Mouse (Mus musculus) adrenal gland (tissue): ENCODE measurements around the gene Trpm8.

ENCODE experiments used
- intact Hi-C: fragments of 180-260 bp; cut with DNase I; formaldehyde crosslinking; loops from one replicate; pipeline ENCODE4 v1.15.1; 2025

Trpm8 gene

DNA sequence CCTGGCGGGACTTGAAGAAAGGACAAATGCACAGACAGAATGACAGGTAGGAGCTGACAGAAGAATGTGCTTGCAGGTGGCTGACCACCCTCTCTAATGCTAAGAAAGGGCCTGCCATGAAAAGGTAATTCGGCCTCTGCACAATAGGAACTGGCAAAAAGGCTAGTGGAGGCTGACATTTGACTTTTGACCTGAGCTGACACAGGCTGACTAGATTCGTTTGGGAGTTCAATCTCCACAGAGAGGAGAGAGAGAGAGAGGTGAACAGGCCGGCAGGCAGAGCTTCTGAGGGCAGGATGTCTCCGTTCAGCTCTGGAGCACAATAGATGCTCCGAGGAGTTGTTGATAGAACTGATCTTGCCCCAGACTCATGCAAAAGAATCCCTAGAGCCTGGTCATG, 31.1 kb upstream of the Trpm8 start:
- intact Hi-C loops, result no loop called here

DNA sequence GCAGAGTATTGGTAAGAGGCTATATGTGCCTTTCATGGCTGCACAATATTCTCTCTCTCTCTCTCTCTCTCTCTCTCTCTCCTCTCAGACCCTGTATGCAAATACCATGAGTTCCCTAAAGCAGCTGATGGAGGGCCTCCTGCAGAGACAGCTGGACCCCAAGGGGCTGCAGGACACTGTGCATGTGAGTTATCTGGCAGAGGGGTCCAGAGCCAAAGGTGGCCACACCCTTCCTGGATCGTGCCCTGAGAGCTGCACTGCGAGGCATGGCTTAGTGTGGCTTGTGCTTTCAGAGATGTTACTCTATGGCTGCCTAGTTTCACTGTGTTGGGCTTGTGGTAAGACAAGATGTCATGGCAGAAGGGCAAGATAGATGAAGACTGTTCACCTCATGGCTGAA, 29.8 kb upstream of the Trpm8 start:
- intact Hi-C loops, result no loop called here

DNA sequence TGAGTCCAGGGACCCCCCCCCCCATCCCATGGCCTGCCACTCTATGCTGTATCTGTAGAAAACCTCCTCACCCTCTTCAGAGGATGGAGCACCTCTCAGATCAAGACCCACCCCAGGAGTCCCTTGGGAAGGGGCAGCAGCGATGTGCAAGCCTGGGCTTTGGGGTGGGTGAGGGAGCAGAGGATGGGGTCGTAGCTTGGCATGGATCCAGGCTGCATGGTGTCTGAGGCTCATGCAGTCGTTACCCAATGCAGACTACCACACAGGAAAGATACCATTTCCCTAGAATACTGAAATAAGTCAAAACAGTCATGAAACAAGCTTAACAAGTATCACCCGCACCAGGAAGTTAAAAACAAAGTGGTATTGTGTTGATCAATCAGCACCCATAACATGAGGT, 28.8 kb upstream of the Trpm8 start:
- intact Hi-C loops, result no loop called here

DNA sequence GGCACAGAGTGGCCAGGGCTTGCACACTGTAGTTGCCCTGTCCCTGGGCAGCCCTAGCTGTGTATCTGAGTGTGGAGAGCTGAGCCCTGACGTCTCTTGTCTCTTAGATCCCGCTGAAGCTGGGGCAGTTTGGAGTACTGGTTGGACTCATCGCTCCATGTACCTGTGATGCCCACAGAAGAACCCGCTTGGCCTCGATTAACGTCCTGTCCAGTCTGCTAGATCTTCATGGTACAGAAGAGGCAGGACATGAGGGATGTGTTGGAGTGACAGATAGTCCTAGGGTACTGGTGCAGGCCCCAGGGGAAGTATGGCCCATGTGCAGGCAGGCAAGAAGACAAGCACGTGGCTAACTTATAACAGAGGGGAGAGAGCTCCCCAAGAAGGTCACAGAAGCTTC, 27.9 kb upstream of the Trpm8 start:
- intact Hi-C loops, result no loop called here

DNA sequence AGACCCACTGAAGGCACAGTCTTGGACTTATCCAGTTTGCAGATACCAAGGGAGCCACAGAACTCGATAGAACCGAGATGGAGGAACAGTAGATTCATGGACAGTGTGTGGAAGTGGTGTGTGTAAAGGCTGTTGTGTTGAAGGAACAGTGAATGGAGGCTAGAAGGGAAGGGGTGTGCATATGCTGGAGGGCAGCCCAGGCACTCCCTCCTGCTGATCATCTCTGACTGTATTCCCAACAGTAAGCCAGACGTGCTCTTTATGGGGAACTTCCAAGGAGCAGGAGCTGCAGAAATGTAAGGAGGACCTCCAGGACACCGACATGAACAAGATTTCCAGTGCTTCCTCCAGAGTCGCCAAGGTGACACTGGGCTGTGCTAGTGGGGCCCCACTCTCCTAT, 27.4 kb upstream of the Trpm8 start:
- intact Hi-C loops, result no loop called here

DNA sequence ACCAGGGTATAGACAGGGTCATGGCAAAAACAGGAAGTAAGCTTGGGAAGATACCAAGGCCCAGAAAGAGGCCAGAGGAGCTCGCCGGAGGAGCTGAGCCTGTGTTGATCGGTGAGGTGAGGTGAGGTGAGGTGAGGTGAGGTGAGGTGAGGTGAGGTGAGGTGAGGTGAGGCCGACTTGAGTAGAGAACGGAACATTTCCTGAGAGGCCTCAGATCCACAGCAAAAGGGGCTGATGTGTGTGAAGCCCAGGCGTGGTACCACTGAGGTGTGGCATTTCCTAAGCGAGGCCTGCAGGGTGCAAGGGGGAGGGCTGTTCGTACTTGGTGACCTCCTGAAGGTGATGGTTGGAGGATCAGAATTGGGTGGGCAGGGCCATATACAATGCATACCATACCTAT, 24.4 kb upstream of the Trpm8 start:
- intact Hi-C loops, result no loop called here

DNA sequence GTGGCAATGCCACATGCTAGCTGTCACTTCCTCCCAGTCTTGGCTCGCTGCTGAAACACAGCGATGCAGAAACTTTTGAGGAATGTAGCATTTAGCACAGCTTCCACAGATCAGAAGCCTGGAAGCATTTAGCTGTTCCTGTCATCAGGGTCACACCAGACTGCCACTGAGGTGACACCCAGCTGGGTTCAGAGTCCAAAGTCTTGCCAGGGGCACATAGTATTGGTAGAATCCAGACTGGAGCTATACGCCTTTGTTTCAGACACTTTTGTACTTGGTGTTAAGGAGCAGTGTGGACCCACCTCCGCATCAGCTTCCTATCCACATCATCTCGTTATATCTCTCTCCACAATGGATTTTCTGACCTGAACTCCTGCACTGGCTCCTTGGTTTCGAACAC, 23.9 kb upstream of the Trpm8 start:
- intact Hi-C loops, result no loop called here

DNA sequence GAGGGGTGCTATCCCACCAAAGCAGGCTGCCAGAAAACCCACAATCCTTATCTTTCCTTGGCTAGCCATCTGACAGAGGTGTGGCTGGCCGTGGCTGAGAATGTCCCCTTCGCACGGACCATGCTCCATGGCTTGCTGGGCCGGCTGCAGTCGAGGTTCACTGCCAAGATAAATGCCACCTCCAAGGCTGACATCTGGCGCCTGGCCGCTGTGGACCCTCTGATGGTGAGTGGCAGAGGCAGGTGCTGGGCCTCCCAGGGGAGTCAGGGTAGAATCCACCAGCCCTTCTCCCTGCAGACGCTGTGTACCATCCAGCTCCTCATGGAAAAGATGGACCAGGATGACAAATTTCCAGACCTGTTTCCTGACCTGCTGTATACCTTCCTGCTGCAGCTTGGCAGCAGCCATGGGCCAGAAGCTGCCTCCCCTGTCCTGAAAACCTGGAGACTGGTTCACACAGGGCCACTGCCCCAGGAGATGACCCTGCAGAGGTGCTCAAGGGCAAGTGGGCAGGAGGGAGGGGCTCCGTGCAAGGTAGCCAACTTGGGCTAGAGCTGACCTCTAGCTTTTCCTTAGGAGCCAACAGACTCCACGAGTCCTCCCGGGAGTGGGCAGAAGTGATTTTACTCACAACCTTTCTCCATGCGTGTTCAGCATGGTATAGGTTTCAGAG, 22.5 kb upstream of the Trpm8 start:
- intact Hi-C loops, result no loop called here

DNA sequence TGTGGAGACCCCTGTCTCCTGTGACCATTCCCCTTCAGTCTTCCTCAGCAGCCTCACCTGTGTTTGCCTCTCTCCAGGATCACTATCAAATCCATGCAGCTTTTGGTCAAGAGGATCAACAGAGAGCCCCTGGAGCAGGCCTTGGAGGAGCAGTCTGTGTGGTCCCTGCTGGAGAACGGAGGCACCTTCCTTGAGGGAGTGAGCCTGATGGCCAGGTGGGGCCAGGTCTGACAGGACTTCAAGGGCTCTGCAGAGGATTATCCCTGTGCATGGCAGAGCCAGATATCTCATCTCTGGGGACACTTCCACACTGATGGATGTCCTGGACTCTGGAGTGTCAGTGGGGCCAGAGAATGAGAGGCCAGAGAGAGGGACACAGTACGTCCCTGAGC, 22.0 kb upstream of the Trpm8 start:
- intact Hi-C loops, result no loop called here

DNA sequence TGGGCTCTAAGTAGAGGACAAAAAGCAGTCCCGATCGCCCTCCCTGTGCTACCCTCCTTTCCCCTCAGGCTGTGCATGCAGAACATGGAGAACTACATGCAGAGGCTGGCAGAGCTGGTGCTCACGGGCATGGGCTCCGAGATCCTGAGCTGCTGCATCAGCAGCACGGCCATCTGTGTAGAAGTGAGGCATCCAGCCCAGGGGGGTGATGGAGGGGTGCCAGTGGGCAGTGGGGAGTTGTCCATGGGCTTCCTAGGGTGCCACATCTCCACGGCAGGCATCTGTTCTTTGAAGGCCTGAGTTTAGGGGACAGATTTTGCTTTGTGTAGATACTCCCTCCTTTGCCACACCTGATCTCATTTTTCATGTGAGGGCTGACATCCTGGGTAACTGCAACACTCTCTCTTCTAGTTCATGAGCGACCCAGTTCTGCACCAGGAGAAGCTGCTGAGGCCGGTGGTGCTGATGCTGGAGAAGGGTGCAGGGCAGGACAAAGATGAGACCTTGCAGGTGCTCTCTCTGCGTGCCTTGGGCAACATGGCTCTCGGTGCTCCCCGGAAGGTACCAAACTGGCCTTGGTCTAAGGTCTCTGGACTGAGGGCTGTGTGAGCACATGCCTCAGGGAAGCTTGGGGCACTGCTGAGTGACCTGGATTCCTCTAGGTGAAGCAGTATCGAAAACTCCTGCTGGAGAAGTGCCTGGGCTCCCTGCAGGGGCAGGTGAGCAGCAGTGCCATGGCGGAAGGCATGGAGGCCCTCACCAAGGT, 21.3 kb upstream of the Trpm8 start:
- intact Hi-C loops, result no loop called here

DNA sequence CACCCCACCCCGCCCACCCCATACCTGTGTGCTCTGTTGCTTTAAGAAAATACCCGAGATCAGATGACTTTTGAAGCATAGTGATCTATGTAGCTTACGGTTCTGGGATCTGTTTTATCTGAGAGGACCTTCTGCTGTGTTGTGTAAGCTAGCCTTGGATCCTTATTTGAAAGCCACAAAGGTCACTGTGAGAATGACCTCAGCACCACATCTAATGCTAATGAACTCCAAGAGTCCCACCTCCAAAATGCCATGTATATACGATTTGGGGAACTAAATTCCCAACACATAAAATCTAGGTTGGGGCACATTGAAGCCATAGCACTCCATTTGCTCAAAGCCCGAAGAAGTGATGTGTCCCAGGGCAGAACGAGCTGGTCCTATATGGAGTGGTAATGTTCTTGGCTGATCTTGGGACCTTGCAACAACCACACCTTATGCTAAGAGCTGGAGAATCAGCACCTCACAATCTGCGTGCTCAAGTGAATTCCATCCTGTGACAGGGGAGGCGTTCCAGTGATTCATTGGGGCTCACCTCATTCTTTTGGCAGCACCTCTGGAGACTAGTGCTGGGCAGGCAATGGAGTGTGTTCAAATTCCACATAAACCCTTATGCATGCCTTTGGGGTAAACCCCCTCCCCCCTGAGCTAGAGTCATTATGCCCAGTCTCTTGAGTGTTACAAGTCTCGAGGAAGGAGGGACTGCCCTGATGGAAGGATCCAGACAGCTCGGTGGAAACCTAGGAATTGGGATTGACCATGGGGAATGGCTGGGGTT, 20.4 kb upstream of the Trpm8 start:
- intact Hi-C loops, result no loop called here

DNA sequence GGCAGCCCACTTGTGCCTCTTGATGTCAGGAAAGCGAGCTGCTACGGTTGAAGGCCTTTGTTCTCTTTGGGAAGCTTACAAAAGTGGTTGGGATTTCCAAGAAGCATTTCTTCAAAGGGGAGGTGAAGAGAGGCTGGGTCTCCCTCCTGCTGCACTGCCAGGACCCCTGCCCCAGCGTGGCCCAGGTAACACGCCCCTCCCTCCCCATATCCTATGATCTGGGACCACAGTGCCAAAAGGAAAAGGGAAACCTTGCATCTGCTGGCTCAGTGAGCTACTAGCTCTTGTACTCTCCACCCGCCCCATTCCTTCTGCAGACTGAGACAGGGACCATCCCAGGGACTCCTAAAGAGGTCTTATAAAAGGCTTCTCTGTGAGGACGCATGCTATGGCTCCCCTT, 19.8 kb upstream of the Trpm8 start:
- intact Hi-C loops, result no loop called here

DNA sequence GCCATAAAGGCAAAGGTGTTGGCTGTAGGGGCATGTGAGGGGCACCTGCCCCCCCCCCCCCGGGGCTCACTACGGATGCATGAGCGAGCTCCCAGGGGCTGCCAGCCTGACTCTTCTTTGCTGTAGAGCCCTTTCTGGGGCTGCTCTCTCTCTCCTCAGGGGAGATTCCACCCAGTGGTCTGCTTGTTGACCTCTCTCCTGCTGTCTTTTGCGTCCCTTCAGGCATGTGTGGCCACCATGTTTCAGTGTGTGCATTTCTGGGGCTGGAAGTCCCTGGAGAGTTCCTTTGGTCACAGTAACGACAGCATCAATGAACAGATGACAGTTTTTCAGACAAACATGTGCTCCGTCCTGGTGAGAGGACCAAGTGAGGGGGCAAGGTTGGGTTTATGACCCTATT, 19.1 kb upstream of the Trpm8 start:
- intact Hi-C loops, result no loop called here

DNA sequence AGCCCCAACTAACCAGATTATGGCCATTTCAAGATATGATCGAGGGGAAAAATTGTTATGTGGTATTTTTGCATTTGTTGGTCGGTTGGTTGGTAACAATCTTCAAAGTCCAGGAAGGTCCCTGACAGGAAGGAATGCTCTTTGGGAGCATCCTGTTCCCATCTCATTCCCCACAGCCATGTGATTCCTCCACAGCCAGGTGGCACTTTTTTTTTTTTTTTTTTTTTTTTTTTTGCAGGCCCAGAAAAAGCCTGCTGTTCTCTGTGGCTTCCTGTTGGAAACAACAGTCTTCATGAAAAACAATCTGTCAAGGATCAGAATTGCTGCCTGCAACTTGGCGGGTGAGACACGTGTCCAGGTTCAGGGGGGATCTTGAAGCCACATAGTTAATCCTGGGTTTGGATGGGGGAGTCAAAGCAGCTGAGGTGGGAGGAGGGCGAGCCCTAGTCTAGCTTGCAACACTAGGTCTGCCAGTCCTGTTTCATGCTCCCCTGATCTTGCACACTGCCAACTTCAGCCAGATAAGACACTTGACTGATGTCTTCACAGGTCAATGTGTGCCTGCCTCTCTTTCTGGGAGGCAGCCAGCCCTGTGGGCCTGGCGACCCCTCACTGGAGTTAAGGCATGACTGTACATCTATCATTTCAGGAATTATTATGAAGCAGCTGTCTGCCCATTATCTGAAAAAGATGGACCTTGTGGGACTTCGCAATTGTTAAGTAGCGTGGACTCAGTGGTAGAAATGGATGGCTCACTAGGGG, 18.4 kb upstream of the Trpm8 start:
- intact Hi-C loops, result no loop called here

DNA sequence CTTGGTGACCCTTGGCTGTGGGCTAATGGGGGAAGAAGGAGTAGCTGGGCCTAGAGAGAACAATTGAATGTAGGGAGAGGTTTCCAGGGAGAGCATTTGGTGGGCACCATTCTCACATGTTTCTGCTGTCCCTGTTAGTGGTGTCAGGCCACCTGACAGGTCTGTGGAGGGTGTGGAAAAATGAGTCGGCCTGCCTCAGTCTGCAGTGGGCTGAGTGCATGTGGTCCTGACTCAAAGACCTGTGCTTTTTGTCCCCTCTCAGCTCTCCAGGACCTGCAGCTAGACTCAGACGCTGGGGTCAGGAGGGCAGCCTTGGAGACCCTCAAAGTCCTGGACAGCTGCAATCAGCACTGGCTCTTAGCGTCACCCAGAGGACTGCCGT, 17.8 kb upstream of the Trpm8 start:
- intact Hi-C loops, result no loop called here

DNA sequence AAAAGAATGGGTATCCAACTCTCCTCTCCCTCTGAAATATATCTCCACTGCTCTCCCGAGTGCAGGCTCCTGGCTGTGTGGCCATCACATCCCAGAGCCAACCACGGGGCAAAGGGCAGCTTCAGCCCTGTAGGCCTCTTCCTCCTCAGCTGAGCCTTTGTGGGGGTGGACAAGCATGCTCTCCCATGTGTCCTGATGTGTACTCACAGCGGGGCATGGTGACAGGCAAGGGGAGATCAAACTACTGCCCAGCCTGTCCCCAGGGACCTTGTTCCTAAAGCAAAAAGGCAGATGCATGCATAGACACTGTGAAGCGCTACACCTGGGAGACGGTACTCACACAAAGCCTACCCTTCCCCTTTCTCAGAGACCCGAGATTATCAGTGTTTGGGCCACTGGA, 17.3 kb upstream of the Trpm8 start:
- intact Hi-C loops, result no loop called here

DNA sequence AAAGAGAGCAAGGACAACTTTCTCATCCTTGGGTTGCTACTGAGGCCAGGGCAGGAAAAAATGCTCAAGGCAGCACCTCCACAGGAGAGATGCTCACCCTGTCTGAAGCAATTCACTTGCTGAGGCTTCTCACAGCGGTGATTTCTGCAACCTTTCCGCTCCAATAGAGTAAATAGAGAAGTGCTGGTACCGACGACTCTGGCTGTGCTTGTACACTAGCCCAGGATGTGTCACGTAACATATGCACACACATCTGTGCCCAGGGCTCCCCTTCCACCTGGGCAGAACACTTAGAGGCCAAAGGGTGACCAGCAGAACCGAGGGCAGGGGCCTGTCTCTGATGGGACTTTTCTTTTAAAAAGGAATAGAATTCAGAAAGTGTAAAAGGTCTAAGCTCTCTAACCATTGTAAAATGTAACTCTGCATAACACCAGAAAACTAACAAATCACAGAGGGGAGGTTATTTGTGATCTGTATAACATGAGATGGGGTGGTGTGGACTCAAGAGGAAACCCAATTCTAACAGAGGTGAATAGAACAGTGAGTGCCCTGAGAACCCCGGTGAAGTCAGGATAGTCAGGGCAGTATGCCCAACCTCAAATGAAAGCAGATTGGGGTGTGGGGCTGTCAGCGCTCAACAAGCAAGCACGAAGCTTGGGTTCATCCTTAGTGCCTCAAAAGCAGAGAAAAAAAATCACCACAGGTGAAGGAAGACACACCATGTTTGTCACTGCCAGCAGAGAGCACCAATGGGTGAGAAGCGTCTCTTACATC, 16.7 kb upstream of the Trpm8 start:
- intact Hi-C loops, result no loop called here

DNA sequence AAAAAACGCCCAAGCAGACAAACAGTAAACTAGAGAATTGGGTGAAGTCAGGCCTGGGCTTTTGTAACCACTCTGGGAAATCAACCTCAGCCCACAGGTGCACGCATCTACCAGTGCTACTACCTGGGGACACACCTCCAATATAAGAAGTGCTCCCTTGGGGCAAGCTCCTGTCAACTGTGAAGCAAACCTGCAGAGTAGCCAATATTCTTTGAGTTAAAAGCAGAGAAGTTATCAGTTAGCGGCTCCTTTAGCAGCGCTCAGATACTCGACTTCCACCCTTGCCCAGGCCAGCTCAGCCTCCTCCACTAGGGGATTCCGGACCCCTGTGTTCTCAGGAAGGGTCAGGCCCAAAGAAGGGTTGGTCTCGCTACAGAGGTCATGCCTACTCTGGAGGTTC, 15.8 kb upstream of the Trpm8 start:
- intact Hi-C loops, result no loop called here

DNA sequence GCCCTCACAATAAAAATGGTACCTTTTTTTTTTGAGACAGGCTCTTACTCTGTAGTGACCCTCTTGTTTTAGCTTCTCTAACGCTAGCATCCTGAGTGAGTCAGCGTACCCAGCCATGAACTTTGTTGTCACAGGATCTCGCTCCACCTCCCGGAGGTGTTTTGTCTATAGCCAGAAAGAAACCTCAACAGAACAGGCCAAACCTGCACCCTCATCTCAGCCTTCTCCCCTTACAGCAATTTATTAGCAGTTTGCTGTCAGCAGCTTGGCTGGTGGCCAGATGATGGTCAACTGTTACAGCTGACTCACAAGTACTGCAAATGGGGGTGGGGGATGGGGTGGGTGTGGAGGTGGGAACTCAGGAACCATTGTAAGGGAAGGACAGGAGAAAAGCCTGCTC, 15.2 kb upstream of the Trpm8 start:
- intact Hi-C loops, result no loop called here

DNA sequence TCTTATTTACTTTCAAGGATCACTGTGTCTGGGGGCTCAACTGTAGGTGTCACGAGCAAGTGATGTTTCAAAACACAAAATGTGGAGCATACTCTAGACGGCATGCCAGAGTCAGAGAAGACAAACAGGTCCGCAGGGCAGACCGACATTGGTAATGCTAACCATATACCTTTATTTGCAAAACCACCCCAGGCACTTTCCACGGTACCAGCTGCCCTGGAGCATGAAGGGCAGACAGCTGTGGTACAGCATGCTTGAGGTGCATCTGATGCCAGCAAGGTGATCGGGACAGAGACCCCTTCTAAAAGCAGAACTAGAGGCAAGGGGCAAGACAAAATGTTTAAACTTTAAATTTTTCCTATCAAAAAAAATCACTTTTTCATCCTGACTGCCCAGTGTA, 14.5 kb upstream of the Trpm8 start:
- intact Hi-C loops, result no loop called here

DNA sequence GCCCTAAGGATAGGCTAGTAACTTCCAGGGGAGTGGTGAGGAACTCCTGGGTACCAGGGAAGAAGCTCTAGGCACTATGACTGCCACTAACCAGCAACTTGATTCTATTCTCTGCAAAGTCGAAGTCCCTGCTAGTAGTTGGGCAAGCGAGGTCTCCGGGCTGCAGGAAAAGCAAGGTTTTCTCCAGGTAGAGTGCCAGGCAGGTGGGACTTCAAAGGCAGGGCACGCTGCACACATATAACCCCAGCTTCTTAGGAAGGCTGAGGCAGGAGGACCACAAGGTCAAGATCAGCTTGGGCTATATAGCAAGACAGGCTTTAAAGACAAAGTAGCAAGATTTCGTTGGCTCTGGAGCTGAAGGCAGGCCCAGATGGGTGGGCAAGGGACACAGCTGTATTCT, 13.7 kb upstream of the Trpm8 start:
- intact Hi-C loops, result no loop called here
